Mouse (Mus musculus) gastrocnemius, adult 18-20 months (tissue): ENCODE data around the gene Scrn1. TPM values are rescaled to one million over a fixed set of nuclear protein-coding genes. Genes with fewer than 3 reads are reported as not detected.

Source experiments
- DNase-seq: peaks from one replicate; pipeline ENCODE4 v3.0.0; 2021; ENCODE audit warnings: low spot score
- total RNA-seq, 2 experiments: library from RNA; stranded (reverse); gene quantifications; 2 replicates each; pipeline ENCODE4 v1.2.3; 2021

The Scrn1 gene
- total RNA-seq, 2 experiments from 2014 or later: 1.8 TPM

GRCm38 (mm10) chr6:54535485-54535884, 30.8 kb downstream of the Scrn1 start:
- DNase-seq: no peak

GRCm38 (mm10) chr6:54531048-54531481, 35.2 kb downstream of the Scrn1 start:
- DNase-seq: peak; percentile 15

- no peak for DNase-seq
Observed at GRCm38 (mm10) chr6:54530182-54530581, 36.1 kb downstream of the Scrn1 start.

GRCm38 (mm10) chr6:54528666-54529065, 37.6 kb downstream of the Scrn1 start:
- no peak for DNase-seq

- no peak for DNase-seq
Observed at GRCm38 (mm10) chr6:54518758-54519157, 47.5 kb downstream of the Scrn1 start.

GRCm38 (mm10) chr6:54516512-54517134, 49.7 kb downstream of the Scrn1 start:
- no peak for DNase-seq

GRCm38 (mm10) chr6:54512256-54512655, 54.0 kb downstream of the Scrn1 start:
- no peak for DNase-seq

GRCm38 (mm10) chr6:54509264-54509663, 57.0 kb downstream of the Scrn1 start:
- no peak for DNase-seq

GRCm38 (mm10) chr6:54508256-54508793, 58.0 kb downstream of the Scrn1 start:
- no peak for DNase-seq

- DNase-seq: no peak
Observed at GRCm38 (mm10) chr6:54507808-54508207, 58.5 kb downstream of the Scrn1 start.

- peak; percentile 55 for DNase-seq
Observed at GRCm38 (mm10) chr6:54507002-54507401, 59.3 kb downstream of the Scrn1 start.

- no peak for DNase-seq
Observed at GRCm38 (mm10) chr6:54506318-54506717, 60.0 kb downstream of the Scrn1 start.

- peak; percentile 14 for DNase-seq
Observed at GRCm38 (mm10) chr6:54502661-54503115, 63.6 kb downstream of the Scrn1 start.

GRCm38 (mm10) chr6:54496214-54496613, 70.1 kb downstream of the Scrn1 start:
- DNase-seq: no peak

- no peak for DNase-seq
Observed at GRCm38 (mm10) chr6:54494612-54495398, 71.5 kb downstream of the Scrn1 start.

- DNase-seq: no peak
Observed at GRCm38 (mm10) chr6:54494097-54494496, 72.2 kb downstream of the Scrn1 start.

- no peak for DNase-seq
Observed at GRCm38 (mm10) chr6:54491074-54491473, 75.2 kb downstream of the Scrn1 start.

- no peak for DNase-seq
Observed at GRCm38 (mm10) chr6:54485973-54486569, 80.2 kb downstream of the Scrn1 start.

GRCm38 (mm10) chr6:54485435-54485901, 80.8 kb downstream of the Scrn1 start:
- no peak for DNase-seq

GRCm38 (mm10) chr6:54485000-54485399, 81.3 kb downstream of the Scrn1 start:
- DNase-seq: no peak

GRCm38 (mm10) chr6:54481390-54482112, 84.7 kb downstream of the Scrn1 start:
- DNase-seq: no peak
